Mouse (Mus musculus): ENCODE results near the gene Agpat4. TPM values are rescaled to one million over a fixed set of nuclear protein-coding genes. Genes with fewer than 3 reads are reported as not detected.
A peak's percentile ranks its signal among the peaks of the same experiment; 100 is the strongest.
"Not testable (repeated sequence)": the region's sequence is repeated elsewhere in the genome, so short reads cannot be mapped to it uniquely, and the experiment has no call there.

The Agpat4 gene
- polyA plus RNA-seq, 1 experiment from 2014 or later = 26.5 TPM

DNA sequence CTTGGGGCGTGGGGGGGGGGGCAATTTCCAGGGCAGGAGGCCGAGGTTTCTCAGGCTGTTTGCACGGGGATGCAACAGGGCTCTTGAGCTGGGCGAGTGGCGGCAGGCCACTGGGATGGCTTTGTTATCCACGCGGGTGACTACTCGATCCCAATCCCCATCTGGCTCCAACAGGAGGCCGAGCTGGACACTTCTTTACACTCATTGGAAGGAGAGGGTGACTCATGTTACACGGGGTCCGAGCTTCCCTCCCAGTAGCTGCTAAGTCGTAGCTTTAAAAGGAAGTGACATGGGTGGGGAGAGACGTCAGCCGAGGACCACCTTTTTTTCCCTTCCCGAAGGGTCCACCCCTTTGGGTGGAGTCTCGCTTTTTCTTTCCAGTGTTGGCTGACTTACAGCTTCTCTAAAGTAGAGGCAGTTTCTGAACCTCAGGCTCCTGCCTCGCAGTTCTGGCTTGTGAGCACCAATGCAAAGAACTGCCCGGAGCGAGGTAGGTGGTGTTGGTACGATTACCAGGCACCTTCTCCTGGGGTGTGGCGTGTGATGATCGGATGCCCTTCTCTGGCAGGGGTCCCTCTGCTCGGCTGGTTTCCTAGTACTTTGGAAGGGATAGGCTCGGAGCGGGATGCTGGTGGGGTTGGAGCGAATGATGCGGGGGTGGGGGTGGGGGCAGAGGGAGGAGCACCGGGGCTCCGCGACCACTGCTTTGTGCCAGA lies 580 bp downstream of the Agpat4 start:
- Histone ChIP-seq H3K4me1 (ENCODE audit: control insufficient read depth, insufficient read depth, low read length) (peaks cover 5% of the 10 kb centered on the region; the same call in 1 of the 2 replicates), H3K27me3 (ENCODE audit: control insufficient read depth, insufficient read depth, low read length) (no peaks in the 10 kb centered on the region), H3K4me2 (replicated peaks; ENCODE audit: low read depth, low read length) (peak overlapping the region; percentile 86), H3K36me3 (ENCODE audit: control insufficient read depth, insufficient read depth, low read length) (peaks cover 4% of the 10 kb centered on the region; the same call in 1 of the 2 replicates), H3K9me3 (ENCODE audit: control insufficient read depth, low read length) (no peaks in the 10 kb centered on the region), H3K4me3 (ENCODE audit: low read length) (peak overlapping the region; percentile 62), H3K27ac (ENCODE audit: low read depth, low read length) (peak overlapping the region; percentile 96), H3K9ac (ENCODE audit: low read depth, low read length) (peak overlapping the region; percentile 70)
- ATAC-seq (ENCODE audit: low FRiP score, low TSS enrichment) = peak; percentile 98
- under 1% methylated on average over 30 of the region's 30 CpGs for WGBS

DNA sequence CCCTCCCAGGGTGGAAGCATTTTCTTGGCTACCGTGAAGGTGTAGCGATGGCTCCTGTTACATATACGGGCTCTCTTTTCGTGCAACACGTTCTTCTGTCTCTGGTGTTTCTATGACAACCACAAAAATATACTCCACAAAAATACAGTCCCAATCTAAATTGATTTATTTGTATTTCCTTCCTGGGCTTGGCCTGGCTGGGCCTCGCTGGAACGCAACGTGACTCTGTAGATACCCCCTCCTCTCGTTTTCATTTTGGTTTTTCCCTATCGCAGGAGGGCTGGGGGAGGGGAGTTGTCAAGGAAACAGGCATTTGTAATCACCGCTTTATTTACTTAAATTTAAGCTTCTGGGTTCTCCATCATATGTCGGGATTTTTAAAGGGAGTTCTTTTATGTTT lies 1.2 kb downstream of the Agpat4 start:
- ATAC-seq (ENCODE audit: low FRiP score, low TSS enrichment) = peak; percentile 41
- 0% methylated on average over 12 of the region's 12 CpGs for WGBS
- H3K27me3 ChIP-seq (ENCODE audit: control insufficient read depth, insufficient read depth, low read length) = no peaks in the 10 kb centered on the region

DNA sequence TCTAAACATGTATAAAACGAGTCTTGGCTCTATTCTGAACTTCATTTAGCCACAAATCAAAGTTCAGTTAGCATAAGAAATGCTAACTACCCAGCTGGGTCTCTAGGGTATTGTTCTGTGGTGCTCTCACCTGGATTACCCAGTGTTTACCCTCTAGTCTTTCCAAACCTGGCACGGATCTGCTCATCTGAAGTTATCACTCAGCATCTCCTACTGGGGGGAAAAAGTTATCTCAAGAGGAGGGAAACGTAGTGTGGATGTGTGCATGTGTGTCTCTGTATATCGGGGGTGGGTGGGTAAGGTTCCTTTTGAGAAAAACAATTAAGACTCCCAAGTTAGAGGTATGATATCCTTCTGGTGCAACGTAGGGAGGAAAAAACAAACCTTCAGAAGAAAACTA lies 1.8 kb downstream of the Agpat4 start:
- no peaks in the 10 kb centered on the region; the same call in 1 of the 2 replicates for H3K9me3 ChIP-seq (ENCODE audit: control insufficient read depth, low read length)
- no peak for ATAC-seq (ENCODE audit: low FRiP score, low TSS enrichment)
- no peak overlapping the region for H3K27ac ChIP-seq (ENCODE audit: low read depth, low read length)
- peaks cover 5% of the 10 kb centered on the region; the same call in 1 of the 2 replicates for H3K4me1 ChIP-seq (ENCODE audit: control insufficient read depth, insufficient read depth, low read length)
- no peaks in the 10 kb centered on the region for H3K27me3 ChIP-seq (ENCODE audit: control insufficient read depth, insufficient read depth, low read length)
- peak overlapping the region; percentile 86 for H3K4me2 ChIP-seq (replicated peaks; ENCODE audit: low read depth, low read length)
- H3K9ac ChIP-seq (ENCODE audit: low read depth, low read length) = peak overlapping the region; percentile 40; the same call in 1 of the 2 replicates
- 34% methylated on average over 5 of the region's 5 CpGs for WGBS
- peak overlapping the region; percentile 62 for H3K4me3 ChIP-seq (ENCODE audit: low read length)
- H3K36me3 ChIP-seq (ENCODE audit: control insufficient read depth, insufficient read depth, low read length) = peaks cover 13% of the 10 kb centered on the region; the same call in 1 of the 2 replicates

More for the DNA sequence above, 1.2 kb downstream of the Agpat4 start:
- Histone ChIP-seq H3K4me2 (replicated peaks; ENCODE audit: low read depth, low read length) (peak overlapping the region; percentile 86), H3K4me3 (ENCODE audit: low read length) (peak overlapping the region; percentile 62), H3K9me3 (ENCODE audit: control insufficient read depth, low read length) (no peaks in the 10 kb centered on the region; the same call in 1 of the 2 replicates), H3K36me3 (ENCODE audit: control insufficient read depth, insufficient read depth, low read length) (peaks cover 10% of the 10 kb centered on the region; the same call in 1 of the 2 replicates), H3K4me1 (ENCODE audit: control insufficient read depth, insufficient read depth, low read length) (peaks cover 5% of the 10 kb centered on the region; the same call in 1 of the 2 replicates), H3K9ac (ENCODE audit: low read depth, low read length) (peak overlapping the region; percentile 70), H3K27ac (ENCODE audit: low read depth, low read length) (peak overlapping the region; percentile 96)

DNA sequence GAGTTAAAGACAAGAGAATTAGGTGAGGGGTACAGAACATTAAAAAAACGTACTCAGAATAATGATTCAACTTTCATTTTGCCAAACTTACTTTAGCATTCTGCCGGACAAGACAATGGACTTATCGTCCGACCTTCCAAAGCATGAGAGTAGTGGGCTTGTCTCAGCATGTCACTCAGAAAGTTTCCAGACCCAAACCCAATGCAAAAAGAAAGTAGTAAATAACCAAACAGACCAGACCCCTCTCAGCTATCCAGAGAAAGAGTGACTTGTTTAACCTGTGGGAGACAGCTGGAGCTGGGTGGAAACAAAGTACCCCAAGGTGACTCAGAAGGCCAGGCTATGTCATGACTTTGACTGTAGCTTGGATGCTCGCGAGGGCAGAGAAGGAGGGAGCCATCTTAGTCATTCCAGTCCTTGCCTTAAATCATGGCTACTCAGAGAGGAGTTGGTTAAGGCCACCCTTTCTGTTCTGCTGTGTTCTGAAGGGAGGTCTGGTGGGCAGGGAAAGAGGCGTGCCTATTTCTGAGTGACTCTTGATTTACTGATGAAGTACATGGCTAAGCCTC lies 2.8 kb downstream of the Agpat4 start:
- Histone ChIP-seq H3K4me1 (ENCODE audit: control insufficient read depth, insufficient read depth, low read length) (peaks cover 5% of the 10 kb centered on the region; the same call in 1 of the 2 replicates), H3K9ac (ENCODE audit: low read depth, low read length) (no peak overlapping the region), H3K36me3 (ENCODE audit: control insufficient read depth, insufficient read depth, low read length) (peaks cover 13% of the 10 kb centered on the region; the same call in 1 of the 2 replicates), H3K9me3 (ENCODE audit: control insufficient read depth, low read length) (no peaks in the 10 kb centered on the region; the same call in 1 of the 2 replicates), H3K27ac (ENCODE audit: low read depth, low read length) (no peak overlapping the region), H3K4me3 (ENCODE audit: low read length) (no peak overlapping the region), H3K27me3 (ENCODE audit: control insufficient read depth, insufficient read depth, low read length) (no peaks in the 10 kb centered on the region), H3K4me2 (replicated peaks; ENCODE audit: low read depth, low read length) (no peak overlapping the region)
- 85% methylated on average over 7 of the region's 7 CpGs for WGBS
- no peak for ATAC-seq (ENCODE audit: low FRiP score, low TSS enrichment)

DNA sequence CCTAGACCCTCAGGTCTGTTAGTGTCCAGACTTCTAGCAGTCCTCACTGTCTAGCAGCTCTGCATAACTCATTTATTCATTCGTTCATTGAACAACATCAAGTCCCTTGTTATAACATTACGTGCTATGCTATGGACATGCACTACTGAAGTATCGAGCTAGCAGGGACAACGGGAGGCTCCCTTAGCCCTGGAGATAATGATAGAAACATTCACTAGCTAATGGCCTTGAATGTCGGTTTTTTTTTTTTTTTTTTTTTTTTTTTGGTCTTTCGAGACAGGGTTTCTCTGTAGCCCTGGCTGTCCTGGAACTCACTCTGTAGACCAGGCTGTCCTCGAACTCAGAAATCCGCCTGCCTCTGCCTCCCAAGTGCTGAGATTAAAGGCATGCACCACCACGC lies 3.8 kb downstream of the Agpat4 start:
- not testable (repeated sequence) for ATAC-seq (ENCODE audit: low FRiP score, low TSS enrichment); H3K9me3 ChIP-seq (ENCODE audit: control insufficient read depth, low read length); H3K4me1 ChIP-seq (ENCODE audit: control insufficient read depth, insufficient read depth, low read length); H3K27ac ChIP-seq (ENCODE audit: low read depth, low read length); H3K9ac ChIP-seq (ENCODE audit: low read depth, low read length); H3K4me3 ChIP-seq (ENCODE audit: low read length); H3K4me2 ChIP-seq (replicated peaks; ENCODE audit: low read depth, low read length); H3K27me3 ChIP-seq (ENCODE audit: control insufficient read depth, insufficient read depth, low read length)
- 93% methylated on average over 9 of the region's 9 CpGs for WGBS
- peaks cover 13% of the 10 kb centered on the region; the same call in 1 of the 2 replicates for H3K36me3 ChIP-seq (ENCODE audit: control insufficient read depth, insufficient read depth, low read length)

DNA sequence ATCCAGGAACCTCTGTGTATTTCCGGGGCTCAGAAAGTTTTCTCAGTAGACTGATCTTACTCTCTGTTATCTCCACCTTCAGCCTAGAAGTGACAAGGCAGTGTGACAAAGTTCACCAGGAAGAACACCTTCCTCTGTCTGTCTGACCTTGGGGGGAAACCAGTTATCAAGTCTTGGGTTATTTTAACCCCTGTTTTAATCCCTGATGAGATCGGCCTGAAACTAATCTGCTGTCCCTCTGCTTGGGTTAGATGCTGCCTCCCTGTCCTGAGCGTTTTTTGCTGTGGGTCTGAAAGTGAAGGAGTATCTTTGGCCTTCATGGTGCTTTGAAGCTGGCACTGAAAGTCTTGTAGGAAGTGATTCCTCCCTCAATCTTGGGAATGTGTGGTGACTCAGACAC lies 4.7 kb downstream of the Agpat4 start:
- Histone ChIP-seq H3K4me3 (ENCODE audit: low read length) (no peak overlapping the region), H3K36me3 (ENCODE audit: control insufficient read depth, insufficient read depth, low read length) (peaks cover 13% of the 10 kb centered on the region; the same call in 1 of the 2 replicates), H3K27me3 (ENCODE audit: control insufficient read depth, insufficient read depth, low read length) (no peaks in the 10 kb centered on the region), H3K9me3 (ENCODE audit: control insufficient read depth, low read length) (no peaks in the 10 kb centered on the region; the same call in 1 of the 2 replicates), H3K4me1 (ENCODE audit: control insufficient read depth, insufficient read depth, low read length) (peaks cover 5% of the 10 kb centered on the region; the same call in 1 of the 2 replicates), H3K9ac (ENCODE audit: low read depth, low read length) (no peak overlapping the region), H3K27ac (ENCODE audit: low read depth, low read length) (no peak overlapping the region), H3K4me2 (replicated peaks; ENCODE audit: low read depth, low read length) (no peak overlapping the region)
- no peak for ATAC-seq (ENCODE audit: low FRiP score, low TSS enrichment)
- WGBS = 84% methylated on average over 3 of the region's 3 CpGs

DNA sequence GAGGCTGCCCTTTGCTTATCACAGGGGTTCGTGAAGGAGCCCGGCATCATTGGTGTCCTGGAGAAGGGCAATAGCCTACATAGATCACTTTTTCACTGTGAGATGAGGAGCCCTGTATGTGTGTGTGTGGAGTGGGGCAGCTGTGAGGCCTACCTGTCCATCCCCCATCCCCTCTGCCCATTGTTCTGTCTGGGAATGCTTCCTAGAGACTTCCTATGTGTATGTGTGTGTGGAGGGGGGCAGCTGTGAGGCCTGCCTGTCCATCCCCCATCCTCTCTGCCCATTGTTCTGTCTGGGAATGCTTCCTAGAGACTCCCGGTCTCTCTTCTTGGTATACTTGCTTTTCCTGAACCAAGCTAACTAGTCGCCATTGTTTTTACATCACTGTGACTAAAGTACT lies 8.6 kb downstream of the Agpat4 start:
- no peak for ATAC-seq (ENCODE audit: low FRiP score, low TSS enrichment)

DNA sequence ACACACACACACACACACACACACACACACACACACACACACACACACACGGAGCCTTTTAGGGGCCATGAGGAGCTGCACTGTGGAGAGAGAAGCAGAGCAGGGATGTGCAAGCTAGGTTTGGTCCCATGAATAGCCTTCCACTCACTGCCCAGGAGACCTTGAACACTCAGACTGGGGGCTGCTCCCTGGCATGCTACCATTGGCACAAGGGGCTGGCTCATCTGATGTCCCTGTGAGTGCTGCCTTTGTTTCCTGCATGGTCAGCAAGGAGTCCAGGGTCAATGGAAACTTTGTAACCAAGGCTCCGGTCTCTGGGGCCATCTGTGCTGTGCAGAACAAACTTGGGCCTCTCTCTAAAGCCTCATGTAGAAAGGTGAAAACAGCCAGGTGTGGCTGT lies 10.5 kb downstream of the Agpat4 start:
- Histone ChIP-seq H3K27me3 (ENCODE audit: control insufficient read depth, insufficient read depth, low read length) (no peaks in the 10 kb centered on the region), H3K27ac (ENCODE audit: low read depth, low read length) (no peak overlapping the region), H3K4me1 (ENCODE audit: control insufficient read depth, insufficient read depth, low read length) (no peaks in the 10 kb centered on the region), H3K4me3 (ENCODE audit: low read length) (no peak overlapping the region), H3K9me3 (ENCODE audit: control insufficient read depth, low read length) (no peaks in the 10 kb centered on the region; the same call in 1 of the 2 replicates), H3K36me3 (ENCODE audit: control insufficient read depth, insufficient read depth, low read length) (peaks cover 10% of the 10 kb centered on the region; the same call in 1 of the 2 replicates), H3K9ac (ENCODE audit: low read depth, low read length) (no peak overlapping the region), H3K4me2 (replicated peaks; ENCODE audit: low read depth, low read length) (no peak overlapping the region)
- ATAC-seq (ENCODE audit: low FRiP score, low TSS enrichment) = no peak
- 76% methylated on average over 2 of the region's 2 CpGs for WGBS

More for the DNA sequence above, 8.6 kb downstream of the Agpat4 start:
- Histone ChIP-seq H3K4me3 (ENCODE audit: low read length) (no peak overlapping the region), H3K36me3 (ENCODE audit: control insufficient read depth, insufficient read depth, low read length) (peaks cover 13% of the 10 kb centered on the region; the same call in 1 of the 2 replicates), H3K4me1 (ENCODE audit: control insufficient read depth, insufficient read depth, low read length) (no peaks in the 10 kb centered on the region), H3K27ac (ENCODE audit: low read depth, low read length) (no peak overlapping the region), H3K4me2 (replicated peaks; ENCODE audit: low read depth, low read length) (no peak overlapping the region), H3K9ac (ENCODE audit: low read depth, low read length) (no peak overlapping the region), H3K9me3 (ENCODE audit: control insufficient read depth, low read length) (no peaks in the 10 kb centered on the region; the same call in 1 of the 2 replicates), H3K27me3 (ENCODE audit: control insufficient read depth, insufficient read depth, low read length) (no peaks in the 10 kb centered on the region)
- WGBS = 84% methylated on average over 4 of the region's 4 CpGs

DNA sequence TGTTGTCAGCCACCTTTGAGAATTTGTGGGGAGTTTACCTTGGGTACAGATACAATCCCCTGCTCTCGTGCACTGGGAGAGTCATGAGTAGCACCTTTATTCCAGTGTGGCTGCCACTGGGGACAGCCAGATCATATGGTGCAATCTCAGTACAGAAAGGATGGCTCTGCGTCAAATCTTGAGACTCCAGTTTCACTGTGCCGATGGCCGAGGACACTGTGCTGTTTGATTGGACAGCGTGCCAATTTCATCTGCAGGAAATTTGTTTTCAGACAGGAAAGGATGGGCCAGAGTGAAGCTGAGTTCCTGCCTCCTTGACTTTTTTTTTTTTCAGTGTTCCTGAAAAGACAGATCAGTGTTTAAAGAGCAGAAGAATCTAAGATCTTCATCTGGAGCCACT lies 12.7 kb downstream of the Agpat4 start:
- H3K27me3 ChIP-seq (ENCODE audit: control insufficient read depth, insufficient read depth, low read length) = no peaks in the 10 kb centered on the region
- no peak overlapping the region for H3K27ac ChIP-seq (ENCODE audit: low read depth, low read length)
- WGBS = 77% methylated on average over 5 of the region's 5 CpGs
- no peak overlapping the region for H3K4me3 ChIP-seq (ENCODE audit: low read length)
- no peak overlapping the region for H3K9ac ChIP-seq (ENCODE audit: low read depth, low read length)
- no peaks in the 10 kb centered on the region for H3K36me3 ChIP-seq (ENCODE audit: control insufficient read depth, insufficient read depth, low read length)
- no peaks in the 10 kb centered on the region for H3K9me3 ChIP-seq (ENCODE audit: control insufficient read depth, low read length)
- H3K4me1 ChIP-seq (ENCODE audit: control insufficient read depth, insufficient read depth, low read length) = no peaks in the 10 kb centered on the region
- H3K4me2 ChIP-seq (replicated peaks; ENCODE audit: low read depth, low read length) = no peak overlapping the region
- ATAC-seq (ENCODE audit: low FRiP score, low TSS enrichment) = no peak

All from kidney, embryonic 14.5 days (tissue).